15 mouse cellular contexts compared by ENCODE assay signal in the genomic region with DNA sequence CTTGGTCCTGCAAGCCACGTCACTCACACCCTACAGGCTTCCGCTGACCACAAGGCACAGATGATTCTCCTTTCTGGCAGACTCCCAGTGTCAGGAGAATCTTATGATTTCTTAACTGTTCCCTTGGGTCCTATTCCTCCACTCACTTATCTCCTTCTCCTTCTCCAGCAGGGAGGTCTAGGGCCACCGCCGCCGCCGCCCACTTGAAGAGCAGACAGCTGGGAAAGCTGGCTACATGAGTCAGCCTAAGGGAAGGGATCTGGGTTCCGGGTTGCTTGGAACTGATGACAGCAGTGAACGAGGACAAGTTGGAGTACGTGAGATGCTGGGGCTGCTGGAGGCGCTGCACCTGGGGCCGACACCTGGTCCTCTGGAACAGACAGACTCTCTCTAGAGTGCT.
DNase-seq lines count a peak whose midpoint lies in the region.
"Had no signal": no experiment of that assay in that cellular context is flagged by ENCODE, and none has a peak within 500 bp of the region (broad histone marks: within the 10 kb centered on the region; RNA-seq: fewer than 3 reads in every experiment).

No protein-coding gene starts in this region.

- 0 out of 2 replicates have a peak, but pooled peaks cover 4% of the 10 kb centered on the region for H3K27me3 ChIP-seq in heart, embryonic 10.5 days (ENCODE audit: insufficient read depth, poor library complexity, severe bottlenecking)
- H3K27me3 ChIP-seq: CH12.LX; midbrain, embryonic 13.5 days; neural tube, embryonic 15.5 days had no signal

- peak; percentile 24 to 38 for DNase-seq in kidney, adult 8-10 months
- DNase-seq in kidney, adult 18-20 months, result no peak
- DNase-seq in NIH3T3 (ENCODE audit: low read depth), result peak; percentile 95
- DNase-seq in heart, embryonic 10.5 days (ENCODE audit: low spot score), result peak; percentile 68
- DNase-seq in kidney, postnatal 4 days, result peak; percentile 29 to 49
- DNase-seq in cerebellum, adult 11-12 months, result no peak
- DNase-seq in adrenal gland, postnatal 36 days, result no peak
- no peak for DNase-seq in adrenal gland, postnatal 25 days
- DNase-seq: left cerebral cortex, postnatal 4 days had no signal

- 0 out of 2 replicates have a peak, but pooled peaks cover 4% of the 10 kb centered on the region for H3K4me1 ChIP-seq in heart, embryonic 10.5 days
- H3K4me1 ChIP-seq: midbrain, embryonic 13.5 days; neural tube, embryonic 15.5 days had no signal

- no peak overlapping the region for H3K4me3 ChIP-seq in heart, embryonic 10.5 days
- H3K4me3 ChIP-seq: erythroblast, embryonic 14.5 days; layer of hippocampus, adult 2 months; midbrain, embryonic 13.5 days; neural tube, embryonic 15.5 days had no signal

- H3K9me3 ChIP-seq in heart, embryonic 10.5 days, result no peaks in the 10 kb centered on the region
- H3K9me3 ChIP-seq: midbrain, embryonic 13.5 days; neural tube, embryonic 15.5 days had no signal

- no peaks in the 10 kb centered on the region for H3K36me3 ChIP-seq in heart, embryonic 10.5 days
- H3K36me3 ChIP-seq: midbrain, embryonic 13.5 days; neural tube, embryonic 15.5 days had no signal

- WGBS in heart, embryonic 10.5 days, result 39% methylated on average over 11 of the region's 11 CpGs

- no peak overlapping the region for H3K27ac ChIP-seq in heart, embryonic 10.5 days
- H3K27ac ChIP-seq: hindbrain, embryonic 14.5 days; layer of hippocampus, adult 2 months; midbrain, embryonic 13.5 days; neural tube, embryonic 15.5 days had no signal

Comparison
In these comparisons a context has a peak if more than half of its experiments do, and no peak if none do; other contexts are left out.
1. DNase-seq: peak in kidney, adult 8-10 months (2 of 2), NIH3T3 (single experiment), heart, embryonic 10.5 days (single experiment) and kidney, postnatal 4 days (2 of 2); none in kidney, adult 18-20 months (single experiment), cerebellum, adult 11-12 months (single experiment), adrenal gland, postnatal 36 days (0 of 2) and adrenal gland, postnatal 25 days (single experiment).